Mouse (Mus musculus): ENCODE measurements at regions not wholly inside any gene's neighbourhood (a gene's known extent, or its start where the extent isn't known, plus 50 kb on each side); places are given as distances from the start of the nearest gene placed in this dataset.

- TF ChIP-seq CTCF (IDR thresholded peaks at IDR 0.05; ENCODE audit: insufficient read depth, low read length) (no peak), POLR2A (IDR thresholded peaks at IDR 0.05; ENCODE audit: borderline replicate concordance, extremely low read depth, low read depth, low read length) (no peak)
These were observed 351.9 kb upstream of the Npvf start for GRCm38 (mm10) chr6:51006074-51006591.

Data from lung, adult 2 months (tissue).